Mouse (Mus musculus): ENCODE measurements around the gene Ccdc6. TPM values are rescaled to one million over a fixed set of nuclear protein-coding genes. Genes with fewer than 3 reads are reported as not detected.

Gene Ccdc6
- polyA plus RNA-seq, 1 experiment = 68.8 TPM

- H3K4me1 ChIP-seq (ENCODE audit: control insufficient read depth, insufficient read depth, low read length) = no peaks in the 10 kb centered on the region
- TF ChIP-seq CTCF (IDR thresholded peaks at IDR 0.05; ENCODE audit: borderline replicate concordance, insufficient read depth, low read length) (no peak), POLR2A (IDR thresholded peaks at IDR 0.05; ENCODE audit: low read depth, low read length) (no peak)
- H3K4me3 ChIP-seq (ENCODE audit: insufficient read depth, low read length) = no peak overlapping the region
- no peak overlapping the region for H3K27ac ChIP-seq (ENCODE audit: insufficient read depth, low read length)
Observed at GRCm38 (mm10) chr10:70067169-70068115, 29.5 kb upstream of the Ccdc6 start.

GRCm38 (mm10) chr10:70069321-70069720 lies 27.6 kb upstream of the Ccdc6 start:
- Histone ChIP-seq H3K27ac (ENCODE audit: insufficient read depth, low read length) (no peak overlapping the region), H3K4me1 (ENCODE audit: control insufficient read depth, insufficient read depth, low read length) (no peaks in the 10 kb centered on the region), H3K4me3 (ENCODE audit: insufficient read depth, low read length) (no peak overlapping the region)
- TF ChIP-seq CTCF (IDR thresholded peaks at IDR 0.05; ENCODE audit: borderline replicate concordance, insufficient read depth, low read length) (no peak), POLR2A (IDR thresholded peaks at IDR 0.05; ENCODE audit: low read depth, low read length) (no peak)

GRCm38 (mm10) chr10:70071334-70071733 lies 25.6 kb upstream of the Ccdc6 start:
- TF ChIP-seq POLR2A (IDR thresholded peaks at IDR 0.05; ENCODE audit: low read depth, low read length) = no peak
- no peak for TF ChIP-seq CTCF (IDR thresholded peaks at IDR 0.05; ENCODE audit: borderline replicate concordance, insufficient read depth, low read length)

GRCm38 (mm10) chr10:70077452-70077851 lies 19.5 kb upstream of the Ccdc6 start:
- Histone ChIP-seq H3K4me3 (ENCODE audit: insufficient read depth, low read length) (no peak overlapping the region), H3K4me1 (ENCODE audit: control insufficient read depth, insufficient read depth, low read length) (peaks cover 4% of the 10 kb centered on the region; the same call in 1 of the 2 replicates), H3K27ac (ENCODE audit: insufficient read depth, low read length) (no peak overlapping the region)
- TF ChIP-seq CTCF (IDR thresholded peaks at IDR 0.05; ENCODE audit: borderline replicate concordance, insufficient read depth, low read length) = no peak
- no peak for TF ChIP-seq POLR2A (IDR thresholded peaks at IDR 0.05; ENCODE audit: low read depth, low read length)

More at GRCm38 (mm10) chr10:70071334-70071733, 25.6 kb upstream of the Ccdc6 start:
- Histone ChIP-seq H3K4me1 (ENCODE audit: control insufficient read depth, insufficient read depth, low read length) (no peaks in the 10 kb centered on the region), H3K27ac (ENCODE audit: insufficient read depth, low read length) (no peak overlapping the region), H3K4me3 (ENCODE audit: insufficient read depth, low read length) (no peak overlapping the region)

- TF ChIP-seq CTCF (IDR thresholded peaks at IDR 0.05; ENCODE audit: borderline replicate concordance, insufficient read depth, low read length) = no peak
- no peak for TF ChIP-seq POLR2A (IDR thresholded peaks at IDR 0.05; ENCODE audit: low read depth, low read length)
- Histone ChIP-seq H3K27ac (ENCODE audit: insufficient read depth, low read length) (no peak overlapping the region), H3K4me1 (ENCODE audit: control insufficient read depth, insufficient read depth, low read length) (peaks cover 4% of the 10 kb centered on the region; the same call in 1 of the 2 replicates)
Observed at GRCm38 (mm10) chr10:70080908-70081307, 16.0 kb upstream of the Ccdc6 start.

GRCm38 (mm10) chr10:70081564-70082175 lies 15.3 kb upstream of the Ccdc6 start:
- Histone ChIP-seq H3K4me1 (ENCODE audit: control insufficient read depth, insufficient read depth, low read length) (peaks cover 4% of the 10 kb centered on the region; the same call in 1 of the 2 replicates), H3K27ac (ENCODE audit: insufficient read depth, low read length) (no peak overlapping the region), H3K4me3 (ENCODE audit: insufficient read depth, low read length) (no peak overlapping the region)
- no peak for TF ChIP-seq POLR2A (IDR thresholded peaks at IDR 0.05; ENCODE audit: low read depth, low read length)

More at GRCm38 (mm10) chr10:70080908-70081307, 16.0 kb upstream of the Ccdc6 start:
- no peak overlapping the region for H3K4me3 ChIP-seq (ENCODE audit: insufficient read depth, low read length)

GRCm38 (mm10) chr10:70083241-70083640 lies 13.7 kb upstream of the Ccdc6 start:
- TF ChIP-seq CTCF (IDR thresholded peaks at IDR 0.05; ENCODE audit: borderline replicate concordance, insufficient read depth, low read length) (no peak), POLR2A (IDR thresholded peaks at IDR 0.05; ENCODE audit: low read depth, low read length) (no peak)
- peaks cover 4% of the 10 kb centered on the region; the same call in 1 of the 2 replicates for H3K4me1 ChIP-seq (ENCODE audit: control insufficient read depth, insufficient read depth, low read length)
- no peak overlapping the region for H3K27ac ChIP-seq (ENCODE audit: insufficient read depth, low read length)
- H3K4me3 ChIP-seq (ENCODE audit: insufficient read depth, low read length) = no peak overlapping the region

GRCm38 (mm10) chr10:70085256-70085961 lies 11.5 kb upstream of the Ccdc6 start:
- no peak overlapping the region for H3K4me3 ChIP-seq (ENCODE audit: insufficient read depth, low read length)
- TF ChIP-seq CTCF (IDR thresholded peaks at IDR 0.05; ENCODE audit: borderline replicate concordance, insufficient read depth, low read length) = no peak
- TF ChIP-seq POLR2A (IDR thresholded peaks at IDR 0.05; ENCODE audit: low read depth, low read length) = no peak
- no peak overlapping the region for H3K27ac ChIP-seq (ENCODE audit: insufficient read depth, low read length)
- peaks cover 4% of the 10 kb centered on the region; the same call in 1 of the 2 replicates for H3K4me1 ChIP-seq (ENCODE audit: control insufficient read depth, insufficient read depth, low read length)

- Histone ChIP-seq H3K4me1 (ENCODE audit: control insufficient read depth, insufficient read depth, low read length) (peaks cover 6% of the 10 kb centered on the region; the same call in 1 of the 2 replicates), H3K27ac (ENCODE audit: insufficient read depth, low read length) (no peak overlapping the region), H3K4me3 (ENCODE audit: insufficient read depth, low read length) (no peak overlapping the region)
- TF ChIP-seq CTCF (IDR thresholded peaks at IDR 0.05; ENCODE audit: borderline replicate concordance, insufficient read depth, low read length) (no peak), POLR2A (IDR thresholded peaks at IDR 0.05; ENCODE audit: low read depth, low read length) (no peak)
Observed at GRCm38 (mm10) chr10:70088788-70089187, 8.1 kb upstream of the Ccdc6 start.
